In genomic region chr2:131086667-131087390, GRCm38 (mm10) we compare ENCODE assay signal across 18 mouse cellular contexts. TPM values are rescaled to one million over a fixed set of nuclear protein-coding genes. Genes with fewer than 3 reads are reported as not detected.
DNase-seq lines count a peak whose midpoint lies in the region; ATAC-seq and TF ChIP-seq lines count a peak whose summit lies in the region.
"Had no signal": no experiment of that assay in that cellular context is flagged by ENCODE, and none has a peak within 500 bp of the region (broad histone marks: within the 10 kb centered on the region; RNA-seq: fewer than 3 reads in every experiment).

TSS of gene Siglec1 (minus strand) at chr2:131086765.

- H3K9me3 ChIP-seq in kidney, embryonic 16.5 days (ENCODE audit: low read length): no peaks in the 10 kb centered on the region
- no peaks in the 10 kb centered on the region for H3K9me3 ChIP-seq in liver, embryonic 16.5 days (replicated peaks; ENCODE audit: control insufficient read depth, low read length)
- H3K9me3 ChIP-seq in stomach, postnatal 0 days (ENCODE audit: control insufficient read depth, low read length): no peaks in the 10 kb centered on the region
- H3K9me3 ChIP-seq: embryonic facial prominence, embryonic 13.5 days; forebrain, embryonic 10.5 days; hindbrain, embryonic 15.5 days; limb, embryonic 13.5 days had no signal

- H3K36me3 ChIP-seq in kidney, embryonic 16.5 days (ENCODE audit: insufficient read depth, low read length): no peaks in the 10 kb centered on the region
- H3K36me3 ChIP-seq in thymus, adult 2 months (ENCODE audit: control insufficient read depth, insufficient read depth, low read length): no peaks in the 10 kb centered on the region
- H3K36me3 ChIP-seq in liver, embryonic 16.5 days (ENCODE audit: control insufficient read depth, insufficient read depth): no peaks in the 10 kb centered on the region
- H3K36me3 ChIP-seq in stomach, postnatal 0 days (ENCODE audit: control insufficient read depth, insufficient read depth, low read length): no peaks in the 10 kb centered on the region
- H3K36me3 ChIP-seq: embryonic facial prominence, embryonic 13.5 days; forebrain, embryonic 10.5 days; hindbrain, embryonic 15.5 days; limb, embryonic 13.5 days had no signal

- ATAC-seq in kidney, embryonic 16.5 days (ENCODE audit: low FRiP score, low TSS enrichment): no peak
- ATAC-seq in liver, embryonic 16.5 days (ENCODE audit: low read depth): no peak
- ATAC-seq in stomach, postnatal 0 days (ENCODE audit: low FRiP score, low TSS enrichment): no peak
- ATAC-seq: midbrain, embryonic 16.5 days had no signal

- H3K4me1 ChIP-seq in kidney, embryonic 16.5 days (ENCODE audit: insufficient read depth, low read length): 0 out of 2 replicates have a peak, but pooled peaks cover 6% of the 10 kb centered on the region
- no peaks in the 10 kb centered on the region for H3K4me1 ChIP-seq in thymus, adult 2 months (replicated peaks; ENCODE audit: control insufficient read depth, insufficient read depth, low read length)
- H3K4me1 ChIP-seq in liver, embryonic 16.5 days (ENCODE audit: control insufficient read depth, low read depth, low read length): no peaks in the 10 kb centered on the region
- H3K4me1 ChIP-seq in stomach, postnatal 0 days (replicated peaks; ENCODE audit: control insufficient read depth, insufficient read depth): no peaks in the 10 kb centered on the region
- H3K4me1 ChIP-seq in cerebellum, adult 2 months (ENCODE audit: control insufficient read depth, insufficient read depth, low read length): no peaks in the 10 kb centered on the region
- H3K4me1 ChIP-seq: forebrain, embryonic 10.5 days; hindbrain, embryonic 15.5 days; limb, embryonic 13.5 days had no signal

- H3K4me3 ChIP-seq in kidney, embryonic 16.5 days (ENCODE audit: low read length): no peak within 1 kb of the TSS
- no peak within 1 kb of the TSS for H3K4me3 ChIP-seq in thymus, adult 2 months (ENCODE audit: control insufficient read depth, insufficient read depth, low read length)
- H3K4me3 ChIP-seq in liver, embryonic 16.5 days (ENCODE audit: low read depth, low read length): no peak within 1 kb of the TSS
- H3K4me3 ChIP-seq in stomach, postnatal 0 days (ENCODE audit: low read depth, low read length): no peak within 1 kb of the TSS
- H3K4me3 ChIP-seq in cerebellum, adult 2 months (replicated peaks; ENCODE audit: insufficient read depth, low read depth, low read length): no peak within 1 kb of the TSS
- H3K4me3 ChIP-seq: embryonic facial prominence, embryonic 13.5 days; forebrain, embryonic 10.5 days; hindbrain, embryonic 15.5 days; limb, embryonic 13.5 days had no signal

- WGBS in kidney, embryonic 16.5 days: 79% methylated on average over 11 of the region's 11 CpGs
- 48% methylated on average over 11 of the region's 11 CpGs for WGBS in thymus, adult 2 months
- WGBS in liver, embryonic 16.5 days (ENCODE audit: insufficient replicate concordance): 45% methylated on average over 11 of the region's 11 CpGs
- WGBS in stomach, postnatal 0 days: 84% methylated on average over 11 of the region's 11 CpGs
- WGBS in cerebellum, adult 2 months: 80% methylated on average over 11 of the region's 11 CpGs

- no peak for TF ChIP-seq EP300 in stomach, postnatal 0 days (optimal IDR thresholded peaks at IDR 0.05)

- no peak for DNase-seq in kidney, adult 9 months
- no peak for DNase-seq in thymus, adult 2 months
- no peak for DNase-seq in thymus, postnatal 4 days
- no peak for DNase-seq in stomach, postnatal 0 days (ENCODE audit: low spot score)
- no peak for DNase-seq in left cerebral cortex, adult 18-20 months (ENCODE audit: low spot score in 2 of 2)
- DNase-seq in cerebellum, adult 2 months: no peak
- DNase-seq: adrenal gland, postnatal 14 days; cerebellum, postnatal 25 days; kidney, adult 18-20 months; right cerebral cortex, postnatal 25 days; thymus, postnatal 14 days had no signal

- TF ChIP-seq POLR2A in thymus, adult 2 months (IDR thresholded peaks at IDR 0.05; ENCODE audit: control insufficient read depth, extremely low read depth, insufficient read depth, low read length, poor library complexity): no peak
- TF ChIP-seq POLR2A in cerebellum, adult 2 months (IDR thresholded peaks at IDR 0.05; ENCODE audit: borderline replicate concordance, insufficient read depth, low read length): no peak

- no peak for TF ChIP-seq CTCF in thymus, adult 2 months (IDR thresholded peaks at IDR 0.05; ENCODE audit: borderline replicate concordance, control insufficient read depth, extremely low read depth, insufficient read depth, low read length, poor library complexity)
- no peak for TF ChIP-seq CTCF in stomach, postnatal 0 days (IDR thresholded peaks at IDR 0.05; ENCODE audit: low read depth)
- no peak for TF ChIP-seq CTCF in cerebellum, adult 2 months (IDR thresholded peaks at IDR 0.05; ENCODE audit: borderline replicate concordance, insufficient read depth, low read depth, low read length)

- H3K27ac ChIP-seq in kidney, embryonic 16.5 days (ENCODE audit: low read length): 0 out of 2 replicates have a peak within 1 kb of the TSS, but pooled peaks have one; percentile 7
- no peak within 1 kb of the TSS for H3K27ac ChIP-seq in thymus, adult 2 months (ENCODE audit: control insufficient read depth, insufficient read depth, low read length)
- peak within 1 kb of the TSS; percentile 5; the same call in 1 of the 2 replicates for H3K27ac ChIP-seq in liver, embryonic 16.5 days (ENCODE audit: low read length)
- peak within 1 kb of the TSS; percentile 40; the same call in 1 of the 2 replicates for H3K27ac ChIP-seq in stomach, postnatal 0 days (replicated peaks)
- H3K27ac ChIP-seq in cerebellum, adult 2 months (ENCODE audit: insufficient read depth, low read length): no peak within 1 kb of the TSS
- H3K27ac ChIP-seq: embryonic facial prominence, embryonic 13.5 days; forebrain, embryonic 10.5 days; hindbrain, embryonic 15.5 days; limb, embryonic 13.5 days had no signal

- no peak within 1 kb of the TSS for H3K9ac ChIP-seq in kidney, embryonic 16.5 days (replicated peaks; ENCODE audit: low read length)
- H3K9ac ChIP-seq in liver, embryonic 16.5 days (ENCODE audit: low read depth, low read length): no peak within 1 kb of the TSS
- H3K9ac ChIP-seq in stomach, postnatal 0 days (ENCODE audit: low read length): no peak within 1 kb of the TSS
- H3K9ac ChIP-seq: embryonic facial prominence, embryonic 13.5 days; hindbrain, embryonic 15.5 days; limb, embryonic 13.5 days had no signal

- H3K4me2 ChIP-seq in kidney, embryonic 16.5 days (replicated peaks; ENCODE audit: low read depth, low read length): no peak within 1 kb of the TSS
- no peak within 1 kb of the TSS for H3K4me2 ChIP-seq in liver, embryonic 16.5 days (ENCODE audit: low read depth, low read length)
- no peak within 1 kb of the TSS for H3K4me2 ChIP-seq in stomach, postnatal 0 days (replicated peaks; ENCODE audit: low read depth)
- H3K4me2 ChIP-seq: embryonic facial prominence, embryonic 13.5 days; hindbrain, embryonic 15.5 days; limb, embryonic 13.5 days had no signal

- H3K27me3 ChIP-seq in kidney, embryonic 16.5 days (ENCODE audit: insufficient read depth, low read length): no peaks in the 10 kb centered on the region
- H3K27me3 ChIP-seq in thymus, adult 2 months (ENCODE audit: control insufficient read depth, insufficient read depth, low read length): no peaks in the 10 kb centered on the region
- no peaks in the 10 kb centered on the region for H3K27me3 ChIP-seq in liver, embryonic 16.5 days (ENCODE audit: control insufficient read depth, insufficient read depth, low read depth, low read length)
- no peaks in the 10 kb centered on the region for H3K27me3 ChIP-seq in stomach, postnatal 0 days (ENCODE audit: control insufficient read depth, insufficient read depth, low read length)
- H3K27me3 ChIP-seq in cerebellum, adult 2 months (ENCODE audit: control insufficient read depth, insufficient read depth, low read length): no peaks in the 10 kb centered on the region
- H3K27me3 ChIP-seq: embryonic facial prominence, embryonic 13.5 days; hindbrain, embryonic 15.5 days; limb, embryonic 13.5 days had no signal

RNA-seq across cellular contexts. Expression of gene Siglec1, which starts in this region (rescaled TPM):
- polyA plus RNA-seq in kidney, embryonic 16.5 days (2015; fragmentation: Nextera tagmentation; extraction: Ambion mirVana): 0.29 and 0.46 TPM in 2 replicates
- 10.4 and 14.5 TPM in 2 replicates for polyA plus RNA-seq in thymus, adult 2 months (2012; rRNA removed)
- 1.4 and 1.8 TPM in 2 replicates for polyA plus RNA-seq in liver, embryonic 16.5 days (2015; fragmentation: Nextera tagmentation; extraction: Ambion mirVana)
- 0.34 and 0.38 TPM in 2 replicates for polyA plus RNA-seq in stomach, postnatal 0 days (2015; fragmentation: Nextera tagmentation; extraction: Ambion mirVana)
- total RNA-seq in left cerebral cortex, adult 18-20 months (2021): under 1 TPM; 0.53 to 0.80 TPM
- polyA plus RNA-seq in cerebellum, adult 2 months (2012; rRNA removed): 0.07 and 0.17 TPM in 2 replicates

Comparison
In these comparisons a context has a peak if more than half of its experiments do, and no peak if none do; other contexts are left out.
1. H3K27ac ChIP-seq: peak in kidney, embryonic 16.5 days (single experiment), liver, embryonic 16.5 days (single experiment) and stomach, postnatal 0 days (single experiment); none in thymus, adult 2 months (single experiment) and cerebellum, adult 2 months (single experiment).